Mouse (Mus musculus): ENCODE data around the gene Fndc9. TPM values are rescaled to one million over a fixed set of nuclear protein-coding genes. Genes with fewer than 3 reads are reported as not detected.

The Fndc9 gene
- polyA plus RNA-seq (2016; fragmentation: Nextera tagmentation; extraction: Ambion mirVana), result 0.07 and 0.18 TPM in 2 replicates

- no peak for DNase-seq (ENCODE audit: low spot score)
- Histone ChIP-seq H3K27me3 (ENCODE audit: insufficient read depth, poor library complexity, severe bottlenecking) (no peaks in the 10 kb centered on the region), H3K9me3 (no peaks in the 10 kb centered on the region), H3K27ac (no peak within 1 kb of the TSS), H3K36me3 (no peaks in the 10 kb centered on the region), H3K4me3 (no peak within 1 kb of the TSS), H3K4me1 (0 out of 2 replicates have a peak, but pooled peaks cover 2% of the 10 kb centered on the region)
- WGBS, result 76% methylated on average over 11 of the region's 11 CpGs
These were observed at the start of gene Fndc9 for GRCm38 (mm10) chr11:46235334-46235733. Gene Fndc9 (plus strand): TSS chr11:46235531.

- no peak overlapping the region for H3K27ac ChIP-seq
- no peaks in the 10 kb centered on the region for H3K4me1 ChIP-seq
- 73% methylated on average over 2 of the region's 2 CpGs for WGBS
- H3K9me3 ChIP-seq, result no peaks in the 10 kb centered on the region
- H3K4me3 ChIP-seq, result no peak overlapping the region
- H3K27me3 ChIP-seq (ENCODE audit: insufficient read depth, poor library complexity, severe bottlenecking), result no peaks in the 10 kb centered on the region
- H3K36me3 ChIP-seq, result no peaks in the 10 kb centered on the region
- DNase-seq (ENCODE audit: low spot score), result no peak
These were observed 47.0 kb upstream of the Fndc9 start for GRCm38 (mm10) chr11:46188283-46188682.

GRCm38 (mm10) chr11:46194175-46194574 is 41.2 kb upstream of the Fndc9 start:
- no peak for DNase-seq (ENCODE audit: low spot score)
- H3K27me3 ChIP-seq (ENCODE audit: insufficient read depth, poor library complexity, severe bottlenecking), result no peaks in the 10 kb centered on the region
- H3K27ac ChIP-seq, result no peak overlapping the region
- WGBS, result 61% methylated on average over 4 of the region's 4 CpGs
- peaks cover 17% of the 10 kb centered on the region; the same call in 1 of the 2 replicates for H3K4me1 ChIP-seq
- no peak overlapping the region for H3K4me3 ChIP-seq
- no peaks in the 10 kb centered on the region for H3K9me3 ChIP-seq
- H3K36me3 ChIP-seq, result 0 out of 2 replicates have a peak, but pooled peaks cover 4% of the 10 kb centered on the region

- peaks cover 64% of the 10 kb centered on the region for H3K4me1 ChIP-seq
- no peaks in the 10 kb centered on the region for H3K27me3 ChIP-seq (ENCODE audit: insufficient read depth, poor library complexity, severe bottlenecking)
- peak overlapping the region; percentile 65 for H3K27ac ChIP-seq
- no peaks in the 10 kb centered on the region for H3K9me3 ChIP-seq
- DNase-seq (ENCODE audit: low spot score), result no peak
- WGBS, result 82% methylated on average over 11 of the region's 11 CpGs
- 0 out of 2 replicates have a peak, but pooled peaks cover 4% of the 10 kb centered on the region for H3K36me3 ChIP-seq
- no peak overlapping the region for H3K4me3 ChIP-seq
These were observed 34.7 kb upstream of the Fndc9 start for GRCm38 (mm10) chr11:46200664-46201063.

- H3K27ac ChIP-seq, result peak overlapping the region; percentile 88
- peaks cover 74% of the 10 kb centered on the region for H3K4me1 ChIP-seq
- peak; percentile 84 for DNase-seq (ENCODE audit: low spot score)
- no peaks in the 10 kb centered on the region for H3K9me3 ChIP-seq
- 43% methylated on average over 20 of the region's 20 CpGs for WGBS
- H3K4me3 ChIP-seq, result peak overlapping the region; percentile 27; the same call in 1 of the 2 replicates
- no peaks in the 10 kb centered on the region for H3K27me3 ChIP-seq (ENCODE audit: insufficient read depth, poor library complexity, severe bottlenecking)
- H3K36me3 ChIP-seq, result 0 out of 2 replicates have a peak, but pooled peaks cover 4% of the 10 kb centered on the region
These were observed 33.4 kb upstream of the Fndc9 start for GRCm38 (mm10) chr11:46201636-46202546.

- no peak for DNase-seq (ENCODE audit: low spot score)
- H3K4me1 ChIP-seq, result peaks cover 74% of the 10 kb centered on the region
- H3K27me3 ChIP-seq (ENCODE audit: insufficient read depth, poor library complexity, severe bottlenecking), result no peaks in the 10 kb centered on the region
- 0 out of 2 replicates have a peak, but pooled peaks cover 4% of the 10 kb centered on the region for H3K36me3 ChIP-seq
- H3K9me3 ChIP-seq, result no peaks in the 10 kb centered on the region
- H3K27ac ChIP-seq, result peak overlapping the region; percentile 88
- WGBS, result 9% methylated on average over 10 of the region's 10 CpGs
- H3K4me3 ChIP-seq, result peak overlapping the region; percentile 27; the same call in 1 of the 2 replicates
These were observed 32.8 kb upstream of the Fndc9 start for GRCm38 (mm10) chr11:46202547-46202887.

GRCm38 (mm10) chr11:46204841-46205240 is 30.5 kb upstream of the Fndc9 start:
- peaks cover 63% of the 10 kb centered on the region for H3K4me1 ChIP-seq
- no peaks in the 10 kb centered on the region for H3K36me3 ChIP-seq
- no peak overlapping the region for H3K4me3 ChIP-seq
- no peak for DNase-seq (ENCODE audit: low spot score)
- 87% methylated on average over 9 of the region's 9 CpGs for WGBS
- H3K27ac ChIP-seq, result peak overlapping the region; percentile 80
- H3K27me3 ChIP-seq (ENCODE audit: insufficient read depth, poor library complexity, severe bottlenecking), result no peaks in the 10 kb centered on the region
- no peaks in the 10 kb centered on the region for H3K9me3 ChIP-seq

GRCm38 (mm10) chr11:46205639-46206409 is 29.5 kb upstream of the Fndc9 start:
- H3K27ac ChIP-seq, result peak overlapping the region; percentile 80
- DNase-seq (ENCODE audit: low spot score), result no peak
- WGBS, result 16% methylated on average over 17 of the region's 17 CpGs
- H3K4me1 ChIP-seq, result peaks cover 63% of the 10 kb centered on the region
- no peaks in the 10 kb centered on the region for H3K36me3 ChIP-seq
- no peak overlapping the region for H3K4me3 ChIP-seq
- no peaks in the 10 kb centered on the region for H3K27me3 ChIP-seq (ENCODE audit: insufficient read depth, poor library complexity, severe bottlenecking)
- H3K9me3 ChIP-seq, result no peaks in the 10 kb centered on the region

- Histone ChIP-seq H3K9me3 (no peaks in the 10 kb centered on the region), H3K4me3 (no peak overlapping the region), H3K36me3 (no peaks in the 10 kb centered on the region), H3K27ac (peak overlapping the region; percentile 93), H3K27me3 (ENCODE audit: insufficient read depth, poor library complexity, severe bottlenecking) (no peaks in the 10 kb centered on the region), H3K4me1 (peaks cover 69% of the 10 kb centered on the region)
- DNase-seq (ENCODE audit: low spot score), result no peak
- WGBS, result 34% methylated on average over 2 of the region's 2 CpGs
These were observed 25.4 kb upstream of the Fndc9 start for GRCm38 (mm10) chr11:46209884-46210283.

- peak overlapping the region; percentile 93 for H3K27ac ChIP-seq
- no peak for DNase-seq (ENCODE audit: low spot score)
- H3K9me3 ChIP-seq, result no peaks in the 10 kb centered on the region
- no peaks in the 10 kb centered on the region for H3K27me3 ChIP-seq (ENCODE audit: insufficient read depth, poor library complexity, severe bottlenecking)
- peaks cover 61% of the 10 kb centered on the region for H3K4me1 ChIP-seq
- H3K4me3 ChIP-seq, result no peak overlapping the region
- no peaks in the 10 kb centered on the region for H3K36me3 ChIP-seq
- 19% methylated on average over 3 of the region's 3 CpGs for WGBS
These were observed 23.5 kb upstream of the Fndc9 start for GRCm38 (mm10) chr11:46211858-46212257.

- peaks cover 69% of the 10 kb centered on the region for H3K4me1 ChIP-seq
- WGBS, result 22% methylated on average over 5 of the region's 5 CpGs
These were observed 21.5 kb upstream of the Fndc9 start for GRCm38 (mm10) chr11:46213844-46214243.

GRCm38 (mm10) chr11:46214368-46215230 is 20.7 kb upstream of the Fndc9 start:
- Histone ChIP-seq H3K27ac (peak overlapping the region; percentile 93), H3K36me3 (no peaks in the 10 kb centered on the region), H3K27me3 (ENCODE audit: insufficient read depth, poor library complexity, severe bottlenecking) (no peaks in the 10 kb centered on the region), H3K4me1 (peaks cover 74% of the 10 kb centered on the region), H3K9me3 (no peaks in the 10 kb centered on the region), H3K4me3 (no peak overlapping the region)
- no peak for DNase-seq (ENCODE audit: low spot score)
- 17% methylated on average over 14 of the region's 14 CpGs for WGBS

More at GRCm38 (mm10) chr11:46213844-46214243, 21.5 kb upstream of the Fndc9 start:
- Histone ChIP-seq H3K27me3 (ENCODE audit: insufficient read depth, poor library complexity, severe bottlenecking) (no peaks in the 10 kb centered on the region), H3K27ac (peak overlapping the region; percentile 93), H3K9me3 (no peaks in the 10 kb centered on the region), H3K4me3 (no peak overlapping the region), H3K36me3 (no peaks in the 10 kb centered on the region)
- peak; percentile 90 for DNase-seq (ENCODE audit: low spot score)

Measured in heart, embryonic 10.5 days (tissue).